Mouse (Mus musculus) frontal cortex, postnatal 14 days (tissue): ENCODE measurements at regions not wholly inside any gene's neighbourhood (a gene's known extent, or its start where the extent isn't known, plus 50 kb on each side); places are given as distances from the start of the nearest gene placed in this dataset.

Source experiments
- DNase-seq, 2 experiments: peaks; one replicate each; pipeline ENCODE4 v3.0.0; 2022; ENCODE audit warnings: low spot score in 2 of 2

DNA sequence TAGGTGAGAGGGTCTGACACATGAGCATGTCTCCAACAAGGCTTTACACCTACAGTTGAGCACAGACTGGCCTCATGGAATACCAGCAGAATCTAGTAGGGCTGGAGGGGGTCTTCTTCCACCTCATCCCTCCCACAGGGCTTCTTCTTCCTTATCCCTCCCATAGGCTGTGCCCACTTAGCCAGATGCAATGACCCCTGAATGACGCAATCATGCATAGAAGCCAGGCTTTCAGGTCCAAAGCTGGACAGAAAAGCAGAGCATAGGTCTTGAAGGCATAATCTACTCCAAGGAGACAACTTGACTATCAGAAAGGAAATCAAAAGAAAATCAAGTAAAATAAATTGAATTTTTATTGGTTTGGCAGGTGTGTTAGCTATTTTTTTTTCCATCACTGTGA lies 198.5 kb upstream of the Irx3 start:
- DNase-seq = no peak

DNA sequence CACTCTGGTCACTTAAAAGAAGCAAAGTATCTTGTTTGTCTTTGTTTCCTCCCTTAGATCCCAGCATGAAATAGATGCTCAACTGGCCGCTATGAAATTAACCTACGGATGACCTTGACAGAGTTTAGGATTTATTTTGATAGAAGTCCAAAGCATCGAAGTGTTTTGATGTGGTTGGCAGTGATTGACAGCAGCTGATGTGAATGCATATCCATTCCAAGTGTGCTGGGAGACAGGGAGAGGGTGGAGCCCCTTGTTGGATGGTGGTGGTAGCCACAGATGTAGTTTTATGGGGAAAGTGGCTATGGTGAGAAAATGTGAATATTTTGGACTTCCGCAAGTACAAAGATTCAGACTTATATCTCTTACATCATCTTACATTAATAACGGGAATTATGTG lies 197.8 kb upstream of the Irx3 start:
- DNase-seq = no peak

GRCm38 (mm10) chr8:91999189-91999588 lies 197.3 kb upstream of the Irx3 start:
- no peak for DNase-seq

DNA sequence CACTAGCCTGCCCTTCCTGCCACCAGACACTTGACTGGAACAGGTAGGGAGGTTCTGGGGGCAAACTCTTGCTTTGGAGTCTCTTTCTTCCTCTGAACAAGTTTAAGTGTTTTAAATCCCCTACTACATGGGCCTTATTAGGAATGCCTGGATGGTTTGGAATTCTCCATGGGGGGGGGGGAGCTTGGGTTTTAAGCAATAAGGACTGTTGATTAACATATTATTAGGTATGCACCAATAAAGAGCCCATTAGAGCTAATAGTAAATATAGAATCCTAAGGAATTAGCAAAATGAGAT lies 196.0 kb upstream of the Irx3 start:
- no peak for DNase-seq

DNA sequence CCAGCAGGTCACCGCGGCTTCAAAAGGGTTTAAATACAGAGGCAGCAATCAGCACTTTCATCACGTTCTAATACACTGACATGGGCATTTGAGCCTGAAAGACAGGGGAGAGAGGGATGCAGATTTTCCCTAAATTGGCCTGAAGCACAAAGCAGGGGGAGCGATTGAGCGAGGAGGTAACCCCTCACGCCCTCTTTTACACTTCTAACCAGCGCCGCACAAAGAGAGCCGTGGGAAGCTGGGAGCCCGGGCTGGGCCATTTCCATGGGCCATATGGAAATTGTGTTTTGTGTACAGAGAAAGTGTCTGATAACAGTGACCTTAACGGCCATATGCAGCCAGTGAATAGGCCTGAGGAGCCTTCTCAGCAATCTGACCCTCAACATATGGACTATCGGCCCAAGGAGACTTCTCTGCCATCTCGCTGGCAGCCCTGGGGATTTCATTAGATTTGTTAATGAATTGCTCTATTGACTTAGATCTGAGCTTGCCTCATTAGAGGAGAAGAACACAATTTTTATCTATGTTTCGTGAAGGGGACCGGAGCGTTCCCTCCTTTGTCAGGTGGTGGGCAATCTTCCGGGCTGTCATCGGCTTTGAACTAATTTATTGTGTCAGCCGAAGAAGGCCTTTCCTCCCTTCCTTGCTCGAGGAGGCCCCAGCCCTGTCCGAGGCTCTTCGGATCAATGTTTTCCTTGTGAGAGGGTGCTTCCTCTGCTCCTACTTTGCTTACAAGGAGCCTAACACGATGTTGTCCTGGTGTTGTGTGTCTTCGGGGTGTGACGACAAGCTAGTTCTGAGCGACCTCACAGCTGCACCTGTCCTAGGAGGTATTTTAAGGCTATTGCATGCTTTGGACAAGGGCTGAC lies 195.4 kb upstream of the Irx3 start:
- DNase-seq = no peak

- DNase-seq = no peak
These were observed 194.6 kb upstream of the Irx3 start for GRCm38 (mm10) chr8:91996305-91997022.

- DNase-seq = no peak
These were observed 193.7 kb upstream of the Irx3 start for GRCm38 (mm10) chr8:91995407-91996144.

DNA sequence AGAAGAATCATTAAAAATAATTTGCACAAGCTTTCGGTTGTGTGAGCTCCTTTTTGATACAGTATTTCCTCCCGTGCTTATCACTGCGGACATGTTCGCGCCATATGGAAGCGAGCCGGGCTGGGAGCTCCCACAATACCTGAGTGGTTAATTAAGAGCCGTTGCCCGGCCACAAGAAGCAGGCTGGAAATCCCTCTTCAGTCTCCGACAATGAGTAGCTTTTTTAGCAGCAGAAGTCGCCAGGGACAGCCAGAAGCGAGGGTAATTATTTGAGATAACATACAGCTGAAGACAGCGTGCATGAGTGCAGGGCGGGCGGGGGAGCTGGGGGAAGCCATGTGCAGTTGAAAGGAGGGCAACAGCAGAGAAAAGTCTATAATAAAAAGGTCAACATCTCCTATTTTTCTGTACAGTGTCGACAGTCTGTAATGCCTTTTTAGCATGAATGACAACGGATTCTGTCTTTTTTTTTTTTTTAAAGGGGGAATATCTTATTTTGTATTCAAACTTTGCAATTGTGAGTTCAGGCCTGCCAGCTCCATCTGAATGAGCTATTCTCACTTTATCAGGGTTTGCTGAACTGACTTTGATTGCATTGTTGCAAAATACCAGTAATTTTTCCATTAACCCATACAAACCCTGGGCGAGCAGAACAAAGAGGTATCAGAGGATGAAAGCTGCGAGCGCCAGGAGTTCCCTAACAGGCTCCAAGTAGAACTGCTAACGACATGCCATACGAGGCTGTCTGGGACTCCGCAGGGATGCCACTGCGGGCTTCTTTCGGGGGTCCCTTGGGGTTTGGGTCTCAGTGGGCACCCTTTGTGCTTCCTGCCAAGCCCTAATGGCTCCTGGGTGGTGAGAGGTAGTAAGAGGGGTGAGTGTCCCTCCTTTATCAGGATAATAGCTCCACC lies 189.9 kb upstream of the Irx3 start:
- DNase-seq = no peak

DNA sequence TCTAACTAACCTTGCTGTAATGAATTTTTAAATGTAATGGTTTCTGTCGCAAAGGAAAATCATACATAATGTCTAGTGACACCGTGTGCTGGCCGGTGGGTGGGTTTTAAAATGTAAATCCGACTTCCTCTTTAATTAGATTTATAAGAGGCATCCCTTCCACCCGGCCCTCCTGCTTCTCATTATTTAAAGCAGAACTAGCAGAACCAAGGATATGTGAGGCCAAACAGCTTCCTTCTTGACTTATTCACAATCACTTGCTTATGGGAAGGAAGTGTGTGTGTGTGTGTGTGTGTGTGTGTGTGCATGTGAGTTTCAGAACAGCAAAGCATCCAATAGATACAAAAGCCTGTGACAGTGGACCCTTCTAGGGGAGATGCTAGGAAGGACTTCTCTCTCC lies 189.1 kb upstream of the Irx3 start:
- no peak for DNase-seq

GRCm38 (mm10) chr8:91990048-91990447 lies 188.2 kb upstream of the Irx3 start:
- DNase-seq = no peak

DNA sequence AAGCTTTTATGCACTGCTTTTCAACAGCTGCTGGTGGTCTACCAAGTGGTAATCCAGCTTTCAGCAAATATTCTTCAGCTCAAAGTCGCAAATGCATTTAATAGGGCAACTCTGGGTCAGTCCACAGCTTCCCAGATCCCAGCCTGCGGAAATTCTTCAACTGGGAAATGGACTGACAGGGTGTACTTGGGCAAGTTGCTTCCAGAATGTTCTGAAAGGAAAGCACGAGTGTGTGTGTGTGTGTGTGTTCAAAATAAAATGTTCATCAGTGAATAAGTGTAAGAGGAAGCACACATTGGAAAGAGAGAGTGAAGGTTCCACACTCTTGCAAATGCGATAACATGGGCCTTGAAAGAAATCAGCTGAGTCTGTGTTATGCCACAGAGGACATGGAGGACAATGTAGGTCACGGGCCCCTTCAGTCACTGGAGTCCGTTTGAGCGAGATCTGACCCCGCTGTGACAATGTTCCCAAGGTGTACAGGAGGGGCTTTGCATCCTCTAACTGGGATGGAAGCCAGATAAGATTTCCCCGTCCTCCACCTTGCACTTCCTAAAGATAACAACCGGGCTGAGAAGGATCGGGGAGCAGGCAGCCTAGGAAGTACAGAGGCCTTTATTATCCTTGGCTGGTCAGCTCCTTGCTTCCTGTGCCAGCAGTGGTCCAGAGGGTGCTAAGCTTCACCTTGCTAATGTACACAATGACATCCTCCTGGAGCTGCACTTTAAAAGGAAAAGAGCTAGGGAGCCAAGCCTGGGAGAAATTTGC lies 187.2 kb upstream of the Irx3 start:
- no peak for DNase-seq

- DNase-seq = no peak
These were observed 186.0 kb upstream of the Irx3 start for GRCm38 (mm10) chr8:91987854-91988253.

DNA sequence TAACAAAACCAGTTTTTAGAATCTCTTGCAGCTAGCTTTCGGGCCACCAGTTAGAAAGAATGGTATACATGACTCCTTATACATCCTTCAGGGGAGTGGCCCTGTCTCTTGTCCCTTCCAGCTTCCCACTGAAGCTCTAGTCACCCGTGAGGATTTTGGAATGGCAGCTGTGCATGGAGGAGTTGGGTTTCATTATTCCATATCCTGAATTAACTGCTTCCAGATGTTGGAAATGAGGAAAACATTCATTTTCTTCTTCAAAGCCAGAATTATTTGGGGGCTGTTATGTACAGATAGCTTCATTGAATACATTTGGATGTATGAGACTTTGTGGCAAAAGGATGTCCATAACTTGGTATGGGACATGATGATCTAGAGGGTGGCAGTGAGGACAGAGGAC lies 181.3 kb upstream of the Irx3 start:
- DNase-seq = no peak

DNA sequence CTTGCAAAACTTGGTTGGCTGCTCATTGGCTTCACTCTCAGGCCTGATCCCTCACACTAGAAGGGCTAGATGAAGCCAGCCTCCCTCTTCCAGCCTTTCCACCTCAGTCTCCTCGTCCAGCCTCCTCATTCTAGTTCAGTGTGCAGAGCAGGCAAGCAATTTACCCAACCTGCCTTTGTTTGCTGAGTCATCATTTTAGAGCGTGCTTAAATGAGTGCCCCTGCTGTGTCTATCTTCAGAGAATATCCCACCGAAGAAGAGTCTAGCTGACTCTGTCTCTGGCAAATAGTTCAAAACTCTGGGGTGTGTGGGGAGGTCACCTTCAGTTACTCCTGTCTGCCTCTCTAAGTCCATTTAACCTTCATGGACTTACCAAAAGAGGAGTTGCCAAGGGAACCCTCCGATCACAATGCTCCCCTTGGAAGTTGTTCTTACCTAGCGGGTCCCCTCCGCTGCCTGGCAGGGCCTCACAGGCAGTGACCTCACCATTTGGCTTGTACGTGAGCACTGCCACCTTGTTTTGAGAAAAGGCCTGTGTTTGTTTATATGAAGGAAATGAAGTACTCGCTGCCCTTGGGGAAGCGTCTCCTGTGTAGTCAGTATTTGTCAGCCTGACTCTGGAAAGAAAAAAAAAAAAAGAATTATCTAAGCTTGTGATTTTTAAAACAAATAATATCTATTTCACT lies 175.2 kb upstream of the Irx3 start:
- no peak for DNase-seq

GRCm38 (mm10) chr8:91975460-91975859 lies 173.6 kb upstream of the Irx3 start:
- no peak for DNase-seq

GRCm38 (mm10) chr8:91974636-91975035 lies 172.8 kb upstream of the Irx3 start:
- no peak for DNase-seq

- no peak for DNase-seq
These were observed 172.1 kb upstream of the Irx3 start for GRCm38 (mm10) chr8:91973951-91974439.

GRCm38 (mm10) chr8:91967407-91967806 lies 165.5 kb upstream of the Irx3 start:
- DNase-seq = peak in 1 of 2 experiments; percentile 7

DNA sequence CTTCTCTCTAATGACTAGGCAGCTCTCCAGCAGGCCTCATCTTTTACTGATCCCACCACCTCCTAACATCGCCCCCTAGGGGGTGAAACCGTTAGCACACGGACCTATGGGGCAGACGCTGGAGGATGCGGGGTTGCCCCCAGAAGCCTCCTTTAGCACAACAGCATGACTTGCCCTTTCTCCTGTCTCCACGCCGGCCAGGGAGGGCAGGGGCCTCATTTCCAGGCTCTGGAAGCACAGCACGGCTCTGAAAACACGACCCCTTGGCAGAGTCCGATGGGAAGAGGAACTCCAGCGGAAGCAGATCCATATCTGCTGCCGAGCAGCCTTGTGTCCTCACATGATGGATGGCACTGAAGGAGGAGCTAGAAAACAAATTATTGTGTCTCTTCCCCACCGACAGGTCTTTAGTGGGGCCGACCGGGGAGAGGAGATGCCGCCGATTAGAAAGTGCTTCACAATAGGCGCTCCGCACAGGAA lies 165.1 kb upstream of the Irx3 start:
- no peak for DNase-seq

DNA sequence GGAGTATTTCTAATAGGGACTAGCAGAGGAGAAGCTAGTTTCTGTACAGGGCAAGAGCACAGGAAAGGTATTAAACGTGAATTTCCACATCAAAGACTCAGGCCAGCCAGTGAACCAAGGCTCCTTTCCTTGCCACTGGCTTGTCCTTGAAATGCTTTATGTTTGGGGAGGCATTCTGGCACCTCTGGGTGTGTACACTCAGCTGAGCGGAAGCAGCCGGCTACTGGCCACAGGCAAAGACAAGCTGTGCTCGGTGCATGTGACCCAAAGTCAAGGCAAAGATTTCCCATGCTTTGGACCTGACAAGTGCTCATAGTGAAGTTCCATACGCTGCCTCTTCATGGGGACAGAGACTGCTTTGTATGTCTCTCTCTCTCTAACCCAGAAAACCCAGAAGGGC lies 159.8 kb upstream of the Irx3 start:
- no peak for DNase-seq
